Mouse (Mus musculus) embryo, embryonic 10.5 days (tissue): Measurements from ENCODE around the gene Gm10715.
A peak's percentile ranks its signal among the peaks of the same experiment; 100 is the strongest.
"Not testable (repeated sequence)": the region's sequence is repeated elsewhere in the genome, so short reads cannot be mapped to it uniquely, and the experiment has no call there.

Experiments used
- DNase-seq: peaks from one replicate; pipeline ENCODE4 v3.0.0-alpha.2; 2015; ENCODE audit warnings: low spot score

Gene Gm10715

DNA sequence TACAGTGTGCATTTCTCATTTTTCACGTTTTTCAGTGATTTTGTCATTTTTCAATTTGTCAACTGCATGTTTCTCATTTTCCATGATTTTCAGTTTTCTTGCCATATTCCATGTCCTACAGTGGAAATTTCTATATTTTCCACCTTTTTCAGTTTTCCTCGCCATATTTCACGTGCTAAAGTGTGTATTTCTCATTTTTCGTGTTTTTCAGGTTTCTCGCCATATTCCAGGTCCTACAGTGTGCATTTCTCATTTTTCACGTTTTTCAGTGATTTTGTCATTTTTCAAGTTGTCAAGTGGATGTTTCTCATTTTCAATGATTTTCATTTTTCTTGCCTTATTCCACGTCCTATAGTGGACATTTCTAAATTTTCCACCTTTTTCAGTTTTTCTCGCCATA, at the start of gene Gm10715:
Gene Gm10715 (plus strand): TSS at position 301 of the 400 bp plus-strand sequence.
- DNase-seq, result not testable (repeated sequence)

DNA sequence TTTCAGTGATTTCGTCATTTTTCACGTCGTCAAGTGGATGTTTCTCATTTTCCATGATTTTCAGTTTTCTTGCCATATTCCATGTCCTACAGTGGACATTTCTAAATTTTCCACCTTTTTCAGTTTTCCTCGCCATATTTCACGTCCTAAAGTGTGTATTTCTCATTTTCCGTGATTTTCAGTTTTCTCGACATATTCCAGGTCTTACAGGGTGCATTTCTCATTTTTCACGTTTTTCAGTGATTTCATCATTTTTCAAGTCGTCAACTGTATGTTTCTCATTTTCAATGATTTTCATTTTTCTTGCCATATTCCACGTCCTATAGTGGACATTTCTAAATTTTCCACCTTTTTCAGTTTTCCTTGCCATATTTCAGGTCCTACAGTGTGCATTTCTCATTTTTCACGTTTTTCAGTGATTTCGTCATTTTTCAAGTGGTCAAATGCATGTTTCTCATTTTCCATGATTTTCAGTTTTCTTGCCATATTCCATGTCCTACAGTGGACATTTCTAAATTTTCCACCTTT, 36.2 kb upstream of the Gm10715 start, which contains the start of gene Gm10722:
Gene Gm10722 (plus strand): TSS at position 478 of the 528 bp plus-strand sequence.
- peak; percentile 50 for DNase-seq

DNA sequence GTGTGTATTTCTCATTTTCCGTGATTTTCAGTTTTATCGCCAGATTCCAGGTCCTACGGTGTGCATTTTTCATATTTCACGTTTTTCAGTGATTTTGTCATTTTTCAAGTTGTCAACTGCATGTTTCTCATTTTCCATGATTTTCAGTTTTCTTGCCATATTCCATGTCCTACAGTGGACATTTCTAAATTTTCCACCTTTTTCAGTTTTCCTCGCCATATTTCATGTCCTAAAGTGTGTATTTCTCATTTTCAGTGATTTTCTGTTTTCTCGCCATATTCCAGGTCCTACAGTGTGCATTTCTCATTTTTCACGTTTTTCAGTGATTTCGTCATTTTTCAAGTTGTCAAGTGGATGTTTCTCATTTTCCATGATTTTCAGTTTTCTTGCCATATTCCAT, 35.7 kb upstream of the Gm10715 start:
- not testable (repeated sequence) for DNase-seq

DNA sequence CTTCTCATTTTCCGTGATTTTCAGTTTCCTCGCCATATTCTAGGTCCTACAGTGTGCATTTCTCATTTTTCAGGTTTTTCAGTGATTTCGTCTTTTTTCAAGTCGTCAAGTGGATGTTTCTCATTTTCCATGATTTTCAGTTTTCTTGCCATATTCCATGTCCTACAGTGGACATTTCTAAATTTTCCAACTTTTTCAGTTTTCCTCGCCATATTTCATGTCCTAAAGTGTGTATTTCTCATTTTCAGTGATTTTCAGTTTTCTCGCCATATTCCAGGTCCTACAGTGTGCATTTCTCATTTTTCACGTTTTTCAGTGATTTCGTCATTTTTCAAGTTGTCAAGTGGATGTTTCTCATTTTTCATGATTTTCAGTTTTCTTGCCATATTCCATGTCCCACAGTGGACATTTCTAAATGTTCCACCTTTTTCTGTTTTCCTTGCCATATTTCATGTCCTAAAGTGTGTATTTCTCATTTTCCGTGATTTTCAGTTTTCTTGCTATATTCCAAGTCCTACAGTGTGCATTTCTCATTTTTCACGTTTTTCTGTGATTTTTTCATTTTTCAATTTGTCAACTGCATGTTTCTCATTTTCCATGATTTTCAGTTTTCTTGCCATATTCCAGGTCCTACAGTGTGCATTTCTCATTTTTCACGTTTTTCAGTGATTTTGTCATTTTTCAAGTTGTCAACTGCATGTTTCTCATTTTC, 34.6 kb upstream of the Gm10715 start:
- DNase-seq, result peak; percentile 24

DNA sequence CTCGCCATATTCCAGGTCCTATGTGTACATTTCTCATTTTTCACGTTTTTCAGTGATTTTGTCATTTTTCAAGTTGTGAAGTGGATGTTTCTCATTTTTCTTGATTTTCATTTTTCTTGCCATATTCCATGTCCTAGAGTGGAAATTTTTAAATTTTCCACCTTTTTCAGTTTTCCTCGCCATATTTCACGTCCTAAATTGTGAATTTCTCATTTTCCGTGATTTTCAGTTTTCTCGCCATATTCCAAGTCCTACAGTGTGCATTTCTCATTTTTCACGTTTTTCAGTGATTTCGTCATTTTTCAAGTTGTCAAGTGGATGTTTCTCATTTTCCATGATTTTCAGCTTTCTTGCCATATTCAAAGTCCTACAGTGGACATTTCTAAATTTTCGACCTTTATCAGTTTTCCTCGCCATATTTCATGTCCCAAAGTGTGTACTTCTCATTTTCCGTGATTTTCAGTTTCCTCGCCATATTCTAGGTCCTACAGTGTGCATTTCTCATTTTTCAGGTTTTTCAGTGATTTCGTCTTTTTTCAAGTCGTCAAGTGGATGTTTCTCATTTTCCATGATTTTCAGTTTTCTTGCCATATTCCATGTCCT, 33.8 kb upstream of the Gm10715 start, which contains the start of gene Gm11168:
Gene Gm11168 (plus strand): TSS at position 553 of the 603 bp plus-strand sequence.
- DNase-seq, result not testable (repeated sequence)

DNA sequence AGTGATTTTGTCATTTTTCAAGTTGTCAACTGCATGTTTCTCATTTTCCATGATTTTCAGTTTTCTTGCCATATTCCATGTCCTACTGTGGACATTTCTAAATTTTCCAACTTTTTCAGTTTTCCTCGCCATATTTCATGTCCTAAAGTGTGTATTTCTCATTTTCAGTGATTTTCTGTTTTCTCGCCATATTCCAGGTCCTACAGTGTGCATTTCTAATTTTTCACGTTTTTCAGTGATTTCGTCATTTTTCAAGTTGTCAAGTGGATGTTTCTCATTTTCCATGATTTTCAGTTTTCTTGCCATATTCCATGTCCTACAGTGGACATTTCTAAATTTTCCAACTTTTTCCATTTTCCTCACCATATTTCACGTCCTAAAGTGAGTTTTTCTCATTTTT, 30.5 kb upstream of the Gm10715 start:
- DNase-seq, result not testable (repeated sequence)

DNA sequence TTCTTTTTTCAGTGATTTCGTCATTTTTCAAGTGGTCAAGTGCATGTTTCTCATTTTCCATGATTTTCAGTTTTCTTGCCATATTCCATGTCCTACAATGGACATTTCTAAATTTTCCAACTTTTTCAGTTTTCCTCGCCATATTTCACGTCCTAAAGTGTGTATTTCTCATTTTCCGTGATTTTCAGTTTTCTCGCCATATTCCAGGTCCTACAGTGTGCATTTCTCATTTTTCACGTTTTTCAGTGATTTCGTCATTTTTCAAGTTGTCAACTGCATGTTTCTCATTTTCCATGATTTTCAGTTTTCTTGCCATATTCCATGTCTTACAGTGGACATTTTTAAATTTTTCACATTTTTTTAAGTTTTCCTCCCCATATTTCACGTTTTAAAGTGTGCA, 30.0 kb upstream of the Gm10715 start:
- DNase-seq, result not testable (repeated sequence)

DNA sequence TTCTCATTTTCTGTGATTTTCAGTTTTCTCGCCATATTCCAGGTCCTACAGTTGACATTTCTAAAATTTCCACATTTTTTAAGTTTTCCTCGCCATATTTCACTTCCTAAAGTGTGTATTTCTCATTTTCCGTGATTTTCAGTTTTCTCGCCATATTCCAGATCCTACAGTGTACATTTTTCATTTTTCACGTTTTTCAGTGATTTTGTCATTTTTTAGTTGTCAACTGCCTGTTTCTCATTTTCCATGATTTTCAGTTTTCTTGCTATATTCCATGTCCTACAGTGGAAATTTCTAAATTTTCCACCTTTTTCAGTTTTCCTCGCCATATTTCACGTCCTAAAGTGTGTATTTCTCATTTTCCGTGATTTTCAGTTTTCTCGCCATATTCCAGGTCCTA, 29.4 kb upstream of the Gm10715 start:
- peak; percentile 10 for DNase-seq

DNA sequence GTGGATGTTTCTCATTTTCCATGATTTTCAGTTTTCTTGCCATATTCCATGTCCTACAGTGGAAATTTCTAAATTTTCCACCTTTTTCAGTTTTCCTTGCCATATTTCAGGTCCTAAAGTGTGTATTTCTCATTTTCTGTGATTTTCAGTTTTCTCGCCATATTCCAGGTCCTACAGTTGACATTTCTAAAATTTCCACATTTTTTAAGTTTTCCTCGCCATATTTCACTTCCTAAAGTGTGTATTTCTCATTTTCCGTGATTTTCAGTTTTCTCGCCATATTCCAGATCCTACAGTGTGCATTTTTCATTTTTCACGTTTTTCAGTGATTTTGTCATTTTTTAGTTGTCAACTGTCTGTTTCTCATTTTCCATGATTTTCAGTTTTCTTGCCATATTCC, 27.3 kb upstream of the Gm10715 start:
- not testable (repeated sequence) for DNase-seq

DNA sequence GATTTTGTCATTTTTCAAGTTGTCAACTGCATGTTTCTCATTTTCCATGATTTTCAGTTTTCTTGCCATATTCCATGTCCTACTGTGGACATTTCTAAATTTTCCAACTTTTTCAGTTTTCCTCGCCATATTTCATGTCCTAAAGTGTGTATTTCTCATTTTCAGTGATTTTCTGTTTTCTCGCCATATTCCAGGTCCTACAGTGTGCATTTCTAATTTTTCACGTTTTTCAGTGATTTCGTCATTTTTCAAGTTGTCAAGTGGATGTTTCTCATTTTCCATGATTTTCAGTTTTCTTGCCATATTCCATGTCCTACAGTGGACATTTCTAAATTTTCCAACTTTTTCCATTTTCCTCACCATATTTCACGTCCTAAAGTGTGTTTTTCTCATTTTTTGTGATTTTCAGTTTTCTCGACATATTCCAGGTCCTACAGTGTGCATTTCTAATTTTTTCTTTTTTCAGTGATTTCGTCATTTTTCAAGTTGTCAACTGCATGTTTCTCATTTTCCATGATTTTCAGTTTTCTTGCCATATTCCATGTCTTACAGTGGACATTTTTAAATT, 24.5 kb upstream of the Gm10715 start:
- not testable (repeated sequence) for DNase-seq

DNA sequence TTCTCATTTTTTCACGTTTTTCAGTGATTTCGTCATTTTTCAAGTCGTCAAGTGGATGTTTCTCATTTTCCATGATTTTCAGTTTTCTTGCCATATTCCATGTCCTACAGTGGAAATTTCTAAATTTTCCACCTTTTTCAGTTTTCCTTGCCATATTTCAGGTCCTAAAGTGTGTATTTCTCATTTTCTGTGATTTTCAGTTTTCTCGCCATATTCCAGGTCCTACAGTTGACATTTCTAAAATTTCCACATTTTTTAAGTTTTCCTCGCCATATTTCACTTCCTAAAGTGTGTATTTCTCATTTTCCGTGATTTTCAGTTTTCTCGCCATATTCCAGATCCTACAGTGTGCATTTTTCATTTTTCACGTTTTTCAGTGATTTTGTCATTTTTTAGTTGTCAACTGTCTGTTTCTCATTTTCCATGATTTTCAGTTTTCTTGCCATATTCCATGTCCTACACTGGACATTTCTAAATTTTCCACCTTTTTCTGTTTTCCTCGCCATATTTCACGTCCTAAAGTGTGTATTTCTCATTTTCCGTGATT, 23.9 kb upstream of the Gm10715 start, which contains the start of gene Gm10721:
Gene Gm10721 (plus strand): TSS at position 408 of the 547 bp plus-strand sequence.
- not testable (repeated sequence) for DNase-seq

DNA sequence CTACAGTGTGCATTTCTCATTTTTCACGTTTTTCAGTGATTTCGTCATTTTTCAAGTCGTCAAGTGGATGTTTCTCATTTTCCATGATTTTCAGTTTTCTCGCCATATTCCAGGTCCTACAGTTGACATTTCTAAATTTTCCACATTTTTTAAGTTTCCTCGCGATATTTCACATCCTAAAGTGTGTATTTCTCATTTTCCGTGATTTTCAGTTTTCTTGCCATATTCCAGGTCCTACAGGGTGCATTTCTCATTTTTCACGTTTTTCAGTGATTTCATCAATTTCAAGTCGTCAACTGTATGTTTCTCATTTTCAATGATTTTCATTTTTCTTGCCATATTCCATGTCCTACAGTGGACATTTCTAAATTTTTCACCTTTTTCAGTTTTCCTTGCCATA, 21.3 kb upstream of the Gm10715 start, which contains the start of gene Gm10720:
Gene Gm10720 (plus strand): TSS at position 301 of the 400 bp plus-strand sequence.
- DNase-seq, result not testable (repeated sequence)

DNA sequence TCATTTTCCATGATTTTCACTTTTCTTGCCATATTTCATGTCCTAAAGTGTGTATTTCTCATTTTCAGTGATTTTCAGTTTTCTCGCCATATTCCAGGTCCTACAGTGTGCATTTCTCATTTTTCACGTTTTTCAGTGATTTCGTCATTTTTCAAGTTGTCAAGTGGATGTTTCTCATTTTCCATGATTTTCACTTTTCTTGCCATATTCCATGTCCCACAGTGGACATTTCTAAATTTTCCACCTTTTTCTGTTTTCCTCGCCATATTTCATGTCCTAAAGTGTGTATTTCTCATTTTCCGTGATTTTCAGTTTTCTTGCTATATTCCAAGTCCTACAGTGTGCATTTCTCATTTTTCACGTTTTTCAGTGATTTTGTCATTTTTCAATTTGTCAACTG, 20.8 kb upstream of the Gm10715 start:
- not testable (repeated sequence) for DNase-seq

DNA sequence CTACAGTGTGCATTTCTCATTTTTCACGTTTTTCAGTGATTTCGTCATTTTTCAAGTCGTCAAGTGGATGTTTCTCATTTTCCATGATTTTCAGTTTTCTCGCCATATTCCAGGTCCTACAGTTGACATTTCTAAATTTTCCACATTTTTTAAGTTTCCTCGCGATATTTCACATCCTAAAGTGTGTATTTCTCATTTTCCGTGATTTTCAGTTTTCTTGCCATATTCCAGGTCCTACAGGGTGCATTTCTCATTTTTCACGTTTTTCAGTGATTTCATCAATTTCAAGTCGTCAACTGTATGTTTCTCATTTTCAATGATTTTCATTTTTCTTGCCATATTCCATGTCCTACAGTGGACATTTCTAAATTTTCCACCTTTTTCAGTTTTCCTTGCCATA, 19.6 kb upstream of the Gm10715 start, which contains the start of gene Gm10719:
Gene Gm10719 (plus strand): TSS at position 301 of the 400 bp plus-strand sequence.
- not testable (repeated sequence) for DNase-seq

DNA sequence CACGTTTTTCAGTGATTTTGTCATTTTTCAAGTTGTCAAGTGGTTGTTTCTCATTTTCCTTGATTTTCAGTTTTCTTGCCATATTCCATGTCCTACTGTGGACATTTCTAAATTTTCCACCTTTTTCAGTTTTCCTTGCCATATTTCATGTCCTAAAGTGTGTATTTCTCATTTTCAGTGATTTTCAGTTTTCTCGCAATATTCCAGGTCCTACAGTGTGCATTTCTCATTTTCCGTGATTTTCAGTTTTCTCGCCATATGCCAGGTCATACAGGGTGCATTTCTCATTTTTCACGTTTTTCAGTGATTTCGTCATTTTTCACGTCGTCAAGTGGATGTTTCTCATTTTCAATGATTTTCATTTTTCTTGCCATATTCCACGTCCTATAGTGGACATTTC, 17.7 kb upstream of the Gm10715 start:
- DNase-seq, result not testable (repeated sequence)

DNA sequence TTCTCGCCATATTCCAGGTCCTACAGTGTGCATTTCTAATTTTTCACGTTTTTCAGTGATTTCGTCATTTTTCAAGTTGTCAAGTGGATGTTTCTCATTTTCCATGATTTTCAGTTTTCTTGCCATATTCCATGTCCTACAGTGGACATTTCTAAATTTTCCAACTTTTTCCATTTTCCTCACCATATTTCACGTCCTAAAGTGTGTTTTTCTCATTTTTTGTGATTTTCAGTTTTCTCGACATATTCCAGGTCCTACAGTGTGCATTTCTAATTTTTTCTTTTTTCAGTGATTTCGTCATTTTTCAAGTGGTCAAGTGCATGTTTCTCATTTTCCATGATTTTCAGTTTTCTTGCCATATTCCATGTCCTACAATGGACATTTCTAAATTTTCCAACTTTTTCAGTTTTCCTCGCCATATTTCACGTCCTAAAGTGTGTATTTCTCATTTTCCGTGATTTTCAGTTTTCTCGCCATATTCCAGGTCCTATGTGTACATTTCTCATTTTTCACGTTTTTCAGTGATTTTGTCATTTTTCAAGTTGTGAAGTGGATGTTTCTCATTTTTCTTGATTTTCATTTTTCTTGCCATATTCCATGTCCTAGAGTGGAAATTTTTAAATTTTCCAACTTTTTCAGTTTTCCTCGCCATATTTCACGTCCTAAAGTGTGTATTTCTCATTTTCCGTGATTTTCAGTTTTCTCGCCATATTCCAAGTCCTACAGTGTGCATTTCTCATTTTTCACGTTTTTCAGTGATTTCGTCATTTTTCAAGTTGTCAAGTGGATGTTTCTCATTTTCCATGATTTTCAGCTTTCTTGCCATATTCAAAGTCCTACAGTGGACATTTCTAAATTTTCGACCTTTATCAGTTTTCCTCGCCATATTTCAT, 16.6 kb upstream of the Gm10715 start:
- not testable (repeated sequence) for DNase-seq

DNA sequence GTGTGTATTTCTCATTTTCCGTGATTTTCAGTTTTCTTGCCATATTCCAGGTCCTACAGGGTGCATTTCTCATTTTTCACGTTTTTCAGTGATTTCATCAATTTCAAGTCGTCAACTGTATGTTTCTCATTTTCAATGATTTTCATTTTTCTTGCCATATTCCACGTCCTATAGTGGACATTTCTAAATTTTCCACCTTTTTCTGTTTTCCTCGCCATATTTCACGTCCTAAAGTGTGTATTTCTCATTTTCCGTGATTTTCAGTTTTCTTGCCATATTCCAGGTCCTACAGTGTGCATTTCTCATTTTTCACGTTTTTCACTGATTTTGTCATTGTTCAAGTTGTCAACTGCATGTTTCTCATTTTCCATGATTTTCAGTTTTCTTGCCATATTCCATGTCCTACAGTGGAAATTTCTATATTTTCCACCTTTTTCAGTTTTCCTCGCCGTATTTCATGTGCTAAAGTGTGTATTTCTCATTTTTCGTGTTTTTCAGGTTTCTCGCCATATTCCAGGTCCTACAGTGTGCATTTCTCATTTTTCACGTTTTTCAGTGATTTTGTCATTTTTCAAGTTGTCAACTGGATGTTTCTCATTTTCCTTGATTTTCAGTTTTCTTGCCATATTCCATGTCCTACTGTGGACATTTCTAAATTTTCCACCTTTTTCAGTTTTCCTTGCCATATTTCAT, 14.2 kb upstream of the Gm10715 start:
- peak; percentile 15 for DNase-seq

DNA sequence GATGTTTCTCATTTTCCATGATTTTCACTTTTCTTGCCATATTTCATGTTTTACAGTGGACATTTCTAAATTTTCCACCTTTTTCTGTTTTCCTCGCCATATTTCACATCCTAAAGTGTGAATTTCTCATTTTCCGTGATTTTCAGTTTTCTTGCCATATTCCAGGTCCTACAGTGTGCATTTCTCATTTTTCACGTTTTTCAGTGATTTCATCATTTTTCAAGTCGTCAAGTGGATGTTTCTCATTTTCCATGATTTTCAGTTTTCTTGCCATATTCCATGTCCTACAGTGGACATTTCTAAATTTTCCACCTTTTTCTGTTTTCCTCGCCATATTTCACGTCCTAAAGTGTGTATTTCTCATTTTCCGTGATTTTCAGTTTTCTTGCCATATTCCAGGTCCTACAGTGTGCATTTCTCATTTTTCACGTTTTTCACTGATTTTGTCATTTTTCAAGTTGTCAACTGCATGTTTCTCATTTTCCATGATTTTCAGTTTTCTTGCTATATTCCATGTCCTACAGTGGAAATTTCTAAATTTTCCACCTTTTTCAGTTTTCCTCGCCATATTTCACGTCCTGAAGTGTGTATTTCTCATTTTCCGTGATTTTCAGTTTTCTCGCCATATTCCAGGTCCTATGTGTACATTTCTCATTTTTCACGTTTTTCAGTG, 13.2 kb upstream of the Gm10715 start, which contains the start of gene Gm10718:
Gene Gm10718 (plus strand): TSS at position 236 of the 673 bp plus-strand sequence.
- not testable (repeated sequence) for DNase-seq

DNA sequence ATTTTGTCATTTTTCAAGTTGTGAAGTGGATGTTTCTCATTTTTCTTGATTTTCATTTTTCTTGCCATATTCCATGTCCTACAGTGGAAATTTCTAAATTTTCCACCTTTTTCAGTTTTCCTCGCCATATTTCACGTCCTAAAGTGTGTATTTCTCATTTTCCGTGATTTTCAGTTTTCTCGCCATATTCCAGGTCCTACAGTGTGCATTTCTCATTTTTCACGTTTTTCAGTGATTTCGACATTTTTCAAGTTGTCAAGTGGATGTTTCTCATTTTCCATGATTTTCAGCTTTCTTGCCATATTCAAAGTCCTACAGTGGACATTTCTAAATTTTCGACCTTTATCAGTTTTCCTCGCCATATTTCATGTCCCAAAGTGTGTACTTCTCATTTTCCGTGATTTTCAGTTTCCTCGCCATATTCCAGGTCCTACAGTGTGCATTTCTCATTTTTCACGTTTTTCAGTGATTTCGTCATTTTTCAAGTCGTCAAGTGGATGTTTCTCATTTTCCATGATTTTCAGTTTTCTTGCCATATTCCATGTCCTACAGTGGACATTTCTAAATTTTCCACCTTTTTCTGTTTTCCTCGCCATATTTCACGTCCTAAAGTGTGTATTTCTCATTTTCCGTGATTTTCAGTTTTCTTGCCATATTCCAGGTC, 12.6 kb upstream of the Gm10715 start:
- DNase-seq, result not testable (repeated sequence)
